Mouse (Mus musculus) thymus, postnatal 10 days (tissue): ENCODE results near the gene Cd47.
A peak's percentile ranks its signal among the peaks of the same experiment; 100 is the strongest.
"Not testable (repeated sequence)": the region's sequence is repeated elsewhere in the genome, so short reads cannot be mapped to it uniquely, and the experiment has no call there.

Experiments used
- DNase-seq, 2 experiments: peaks; one replicate each; pipeline ENCODE4 v3.0.0; 2021; ENCODE audit warnings: low spot score in 2 of 2

The Cd47 gene

GRCm38 (mm10) chr16:49787714-49788113, 12.6 kb upstream of the Cd47 start:
- no peak for DNase-seq

- DNase-seq = peak; percentile 36 to 44
Observed at GRCm38 (mm10) chr16:49790575-49791465, 9.5 kb upstream of the Cd47 start.

- DNase-seq = no peak
Observed at GRCm38 (mm10) chr16:49792446-49792878, 7.9 kb upstream of the Cd47 start.

GRCm38 (mm10) chr16:49793596-49793995, 6.7 kb upstream of the Cd47 start:
- DNase-seq = no peak

- no peak for DNase-seq
Observed at GRCm38 (mm10) chr16:49796271-49796670, 4.1 kb upstream of the Cd47 start.

GRCm38 (mm10) chr16:49796954-49797353, 3.4 kb upstream of the Cd47 start:
- DNase-seq = no peak

GRCm38 (mm10) chr16:49798790-49799189, 1.5 kb upstream of the Cd47 start:
- no peak for DNase-seq

GRCm38 (mm10) chr16:49800996-49801395, 663 bp downstream of the Cd47 start:
- no peak for DNase-seq

GRCm38 (mm10) chr16:49801399-49801798, 1.1 kb downstream of the Cd47 start:
- no peak for DNase-seq

GRCm38 (mm10) chr16:49802993-49803392, 2.7 kb downstream of the Cd47 start:
- DNase-seq = no peak

GRCm38 (mm10) chr16:49803932-49804461, 3.7 kb downstream of the Cd47 start:
- no peak for DNase-seq

GRCm38 (mm10) chr16:49806920-49807319, 6.6 kb downstream of the Cd47 start:
- no peak for DNase-seq

- DNase-seq = no peak
Observed at GRCm38 (mm10) chr16:49807419-49807841, 7.1 kb downstream of the Cd47 start.

- no peak for DNase-seq
Observed at GRCm38 (mm10) chr16:49807862-49808430, 7.6 kb downstream of the Cd47 start.

- DNase-seq = no peak
Observed at GRCm38 (mm10) chr16:49811897-49812296, 11.6 kb downstream of the Cd47 start.

GRCm38 (mm10) chr16:49812821-49813616, 12.7 kb downstream of the Cd47 start:
- no peak for DNase-seq

GRCm38 (mm10) chr16:49814419-49814818, 14.1 kb downstream of the Cd47 start:
- no peak for DNase-seq

- DNase-seq = no peak
Observed at GRCm38 (mm10) chr16:49816889-49817288, 16.6 kb downstream of the Cd47 start.

- no peak for DNase-seq
Observed at GRCm38 (mm10) chr16:49818146-49818545, 17.8 kb downstream of the Cd47 start.

GRCm38 (mm10) chr16:49818627-49819026, 18.3 kb downstream of the Cd47 start:
- DNase-seq = peak; percentile 56 to 59

- DNase-seq = no peak
Observed at GRCm38 (mm10) chr16:49819494-49819893, 19.2 kb downstream of the Cd47 start.

GRCm38 (mm10) chr16:49830911-49831310, 30.6 kb downstream of the Cd47 start:
- DNase-seq = not testable (repeated sequence)
